Mouse (Mus musculus) stomach, postnatal 0 days (tissue): ENCODE measurements at regions not wholly inside any gene's neighbourhood (a gene's known extent, or its start where the extent isn't known, plus 50 kb on each side); places are given as distances from the start of the nearest gene placed in this dataset.

Experiments
- CTCF ChIP-seq: IDR thresholded peaks from 2 replicates; pipeline ENCODE4 v1.5.1; 2016; ENCODE audit warnings: antibody characterized with exemption, low read depth, mild to moderate bottlenecking, moderate library complexity
- EP300 ChIP-seq: optimal IDR thresholded peaks from 2 replicates; pipeline ENCODE3; 2016; ENCODE audit warnings: antibody characterized with exemption

GRCm38 (mm10) chr11:19257549-19257948, 238.8 kb upstream of the Meis1 start:
- TF ChIP-seq CTCF, result no peak
- no peak for TF ChIP-seq EP300
